Mouse (Mus musculus) liver, embryonic 15.5 days (tissue): ENCODE measurements around the gene Fgd4. TPM values are rescaled to one million over a fixed set of nuclear protein-coding genes. Genes with fewer than 3 reads are reported as not detected.

Experiments
- ATAC-seq: fragments of 200-750 bp; cut with Nextera tagmentation; 2 replicates; pipeline ENCODE4 v1.8.0; 2017; ENCODE audit warnings: moderate number of reproducible peaks, mild to moderate bottlenecking, moderate library complexity; ENCODE audit not compliant: insufficient read depth
- H3K27ac ChIP-seq: fragments of 300-500 bp; sonication (generic); replicated peaks from 2 replicates; pipeline ENCODE4 v1.5.1; 2015; ENCODE audit warnings: mild to moderate bottlenecking, inconsistent platforms
- H3K27me3 ChIP-seq: fragments of 300-500 bp; sonication (generic); 2 replicates; pipeline ENCODE4 v1.6.1; 2015; ENCODE audit warnings: mild to moderate bottlenecking, inconsistent platforms
- H3K36me3 ChIP-seq: fragments of 300-500 bp; sonication (generic); replicated peaks from 2 replicates; pipeline ENCODE4 v1.6.1; 2015; ENCODE audit warnings: moderate library complexity, mild to moderate bottlenecking, inconsistent platforms
- H3K4me1 ChIP-seq: fragments of 300-500 bp; sonication (generic); replicated peaks from 2 replicates; pipeline ENCODE4 v1.6.1; 2015; ENCODE audit warnings: inconsistent platforms
- H3K4me2 ChIP-seq: fragments of 300-500 bp; sonication (generic); 2 replicates; pipeline ENCODE4 v1.6.1; 2015; ENCODE audit warnings: moderate library complexity, mild to moderate bottlenecking, inconsistent platforms
- H3K4me3 ChIP-seq: fragments of 300-500 bp; sonication (generic); replicated peaks from 2 replicates; pipeline ENCODE4 v1.5.1; 2015; ENCODE audit warnings: mild to moderate bottlenecking, inconsistent platforms
- H3K9ac ChIP-seq: fragments of 300-500 bp; sonication (generic); 2 replicates; pipeline ENCODE4 v1.6.1; 2015; ENCODE audit warnings: moderate library complexity, mild to moderate bottlenecking, inconsistent platforms
- H3K9me3 ChIP-seq: fragments of 300-500 bp; sonication (generic); replicated peaks from 2 replicates; pipeline ENCODE4 v1.6.1; 2016; ENCODE audit warnings: inconsistent platforms
- WGBS: fragments of 180-500 bp; shearing (Covaris S2); methylation state at CpG from one replicate; pipeline ENCODE4 v1.1.7; 2015; ENCODE audit warnings: mixed read lengths; ENCODE audit not compliant: insufficient replicate concordance; 5-methylcytosine and 5-hydroxymethylcytosine counted together
- polyA plus RNA-seq: library from polyadenylated mRNA; unstranded; fragments of >200 nt; fragmentation: Nextera tagmentation; extraction: Ambion mirVana; gene quantifications from 2 replicates; pipeline ENCODE4 v1.2.1, GENCODE M21; 2015

Fgd4 gene
- polyA plus RNA-seq, 1 experiment from 2014 or later: 2.2 TPM

DNA sequence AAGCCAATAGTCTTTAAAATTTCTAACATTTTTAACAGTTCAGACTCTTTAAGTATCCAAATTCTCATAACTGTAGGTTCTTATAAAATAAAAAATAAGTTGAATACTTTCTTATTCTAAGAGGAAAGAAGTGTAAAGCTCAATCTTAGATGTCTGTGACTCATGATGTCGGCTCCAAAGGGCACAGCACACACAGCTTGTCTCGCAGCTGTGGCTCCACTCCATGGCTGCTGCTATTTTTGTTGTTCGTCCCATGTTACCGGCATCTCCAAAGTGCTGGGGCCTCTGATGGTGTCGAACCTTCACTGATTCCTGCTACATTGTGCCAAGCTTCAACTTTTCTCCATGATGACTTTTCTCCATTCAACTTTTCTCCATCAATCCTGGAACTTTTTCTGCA, 34.1 kb downstream of the Fgd4 start:
- H3K9ac ChIP-seq: no peak overlapping the region
- 45% methylated on average over 5 of the region's 5 CpGs for WGBS
- H3K36me3 ChIP-seq: no peaks in the 10 kb centered on the region
- no peak overlapping the region for H3K27ac ChIP-seq
- no peaks in the 10 kb centered on the region for H3K9me3 ChIP-seq
- H3K4me1 ChIP-seq: no peaks in the 10 kb centered on the region
- ATAC-seq: no peak
- H3K4me2 ChIP-seq: no peak overlapping the region
- no peaks in the 10 kb centered on the region for H3K27me3 ChIP-seq
- no peak overlapping the region for H3K4me3 ChIP-seq

- Histone ChIP-seq H3K9ac (no peak overlapping the region), H3K4me2 (no peak overlapping the region), H3K4me3 (no peak overlapping the region), H3K27ac (no peak overlapping the region), H3K36me3 (no peaks in the 10 kb centered on the region), H3K9me3 (no peaks in the 10 kb centered on the region), H3K4me1 (no peaks in the 10 kb centered on the region), H3K27me3 (no peaks in the 10 kb centered on the region)
- ATAC-seq: no peak
These were observed 34.6 kb downstream of the Fgd4 start for GRCm38 (mm10) chr16:16565786-16566185.

GRCm38 (mm10) chr16:16560718-16561117, 39.6 kb downstream of the Fgd4 start:
- no peaks in the 10 kb centered on the region for H3K36me3 ChIP-seq
- no peaks in the 10 kb centered on the region for H3K27me3 ChIP-seq
- H3K4me3 ChIP-seq: no peak overlapping the region
- H3K27ac ChIP-seq: no peak overlapping the region
- H3K9ac ChIP-seq: no peak overlapping the region
- ATAC-seq: no peak
- H3K4me2 ChIP-seq: no peak overlapping the region
- no peaks in the 10 kb centered on the region for H3K9me3 ChIP-seq
- H3K4me1 ChIP-seq: no peaks in the 10 kb centered on the region; the same call in 1 of the 2 replicates

DNA sequence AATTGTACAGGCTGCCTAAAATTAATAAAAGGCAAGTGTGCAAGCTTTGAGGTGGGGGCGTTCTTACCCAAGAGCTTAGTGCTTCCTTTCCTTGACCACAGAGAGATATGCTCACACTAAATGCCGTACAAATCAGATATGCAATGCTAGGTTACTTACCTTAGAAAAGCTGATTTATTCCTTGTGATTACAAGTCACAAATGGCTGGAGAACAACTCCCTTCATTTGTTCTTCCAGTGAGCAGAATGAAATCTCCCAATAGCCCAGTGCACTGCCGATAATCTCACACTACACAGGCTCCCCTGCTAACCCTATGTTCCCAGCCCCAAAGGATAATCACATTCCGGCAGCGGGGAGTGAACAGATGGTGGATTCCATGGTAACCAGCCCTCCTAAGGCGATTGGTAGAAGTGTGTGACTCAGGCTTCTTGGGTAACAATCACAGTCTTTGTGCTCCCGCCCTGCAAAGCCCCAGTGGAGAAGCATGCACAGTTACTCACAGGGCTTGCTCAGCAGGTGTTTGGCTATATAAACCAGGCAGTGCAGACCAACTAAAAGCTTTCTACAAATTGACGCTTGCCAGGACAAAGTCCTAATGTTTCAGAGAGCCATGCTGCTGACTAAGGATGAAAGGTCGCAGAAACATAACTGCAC, 40.3 kb downstream of the Fgd4 start:
- 0 out of 2 replicates have a peak overlapping the region, but pooled peaks have one; percentile 1 for H3K4me3 ChIP-seq
- ATAC-seq: peak; percentile 69
- H3K9ac ChIP-seq: no peak overlapping the region
- no peaks in the 10 kb centered on the region; the same call in 1 of the 2 replicates for H3K4me1 ChIP-seq
- H3K27me3 ChIP-seq: no peaks in the 10 kb centered on the region
- no peaks in the 10 kb centered on the region for H3K36me3 ChIP-seq
- no peaks in the 10 kb centered on the region for H3K9me3 ChIP-seq
- H3K4me2 ChIP-seq: peak overlapping the region; percentile 31
- WGBS: 23% methylated on average over 9 of the region's 9 CpGs
- no peak overlapping the region for H3K27ac ChIP-seq

DNA sequence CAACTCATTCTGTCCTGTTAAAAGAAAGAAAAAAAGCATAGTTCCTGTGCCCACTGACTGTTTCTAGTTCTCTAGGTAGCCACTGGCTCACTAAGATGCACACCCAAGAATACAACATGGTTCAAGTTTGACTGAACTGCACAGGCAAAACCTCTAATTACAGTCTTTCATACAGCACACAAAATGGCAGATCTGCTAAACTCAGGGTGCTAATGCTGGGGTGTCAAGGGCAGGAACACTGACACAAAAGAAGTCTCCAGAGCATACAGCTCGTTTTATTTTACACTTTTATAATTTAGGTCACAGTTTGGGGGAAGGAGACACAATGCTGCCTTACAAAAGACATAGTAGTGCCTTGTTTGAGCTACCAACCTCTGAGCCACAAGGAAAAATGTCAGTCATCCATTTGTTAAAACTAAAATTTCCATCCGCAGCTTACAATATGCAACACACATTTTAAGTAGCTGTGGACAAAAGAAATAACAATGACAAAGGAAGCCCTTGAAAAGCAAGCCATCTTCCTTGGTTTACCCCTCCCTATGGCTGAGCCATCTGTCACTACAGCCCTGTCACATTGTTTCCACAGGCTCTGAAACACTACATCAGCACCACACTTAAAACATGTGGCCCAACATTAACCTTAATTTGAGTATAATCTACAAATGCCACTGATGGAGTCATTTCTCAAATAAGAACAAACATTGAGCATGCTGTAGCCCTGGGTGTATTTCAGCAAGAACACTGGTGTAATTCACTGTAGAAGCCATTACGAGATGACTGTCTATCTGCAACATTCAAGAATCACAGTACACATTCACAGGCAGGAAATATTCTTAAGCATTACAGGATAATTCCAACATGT, 41.1 kb downstream of the Fgd4 start:
- 0 out of 2 replicates have a peak overlapping the region, but pooled peaks have one; percentile 1 for H3K4me3 ChIP-seq
- ATAC-seq: no peak
- no peak overlapping the region for H3K27ac ChIP-seq
- no peaks in the 10 kb centered on the region for H3K27me3 ChIP-seq
- no peaks in the 10 kb centered on the region for H3K36me3 ChIP-seq
- no peaks in the 10 kb centered on the region; the same call in 1 of the 2 replicates for H3K4me1 ChIP-seq
- no peaks in the 10 kb centered on the region for H3K9me3 ChIP-seq
- H3K4me2 ChIP-seq: peak overlapping the region; percentile 31
- no peak overlapping the region for H3K9ac ChIP-seq
- 46% methylated on average over 3 of the region's 3 CpGs for WGBS

DNA sequence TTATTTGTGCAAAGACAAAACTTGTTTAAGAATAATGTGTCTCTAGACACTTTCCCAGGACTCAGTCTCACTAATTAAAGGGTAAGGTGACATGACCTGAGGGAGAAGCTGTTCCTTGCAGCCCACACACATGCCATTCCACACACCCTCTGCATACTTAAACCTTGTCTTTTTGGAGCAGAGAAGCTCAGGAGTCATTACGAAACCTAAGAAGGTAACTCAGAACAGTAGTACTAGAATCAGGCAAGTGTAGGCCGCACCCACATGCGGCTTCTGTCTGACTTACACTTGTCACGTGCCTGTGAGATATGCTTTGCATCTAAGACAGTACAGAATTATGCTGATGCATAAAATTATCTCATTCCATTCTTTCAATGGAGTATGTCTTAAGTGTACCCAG, 42.6 kb downstream of the Fgd4 start:
- ATAC-seq: no peak
- 65% methylated on average over 4 of the region's 4 CpGs for WGBS

DNA sequence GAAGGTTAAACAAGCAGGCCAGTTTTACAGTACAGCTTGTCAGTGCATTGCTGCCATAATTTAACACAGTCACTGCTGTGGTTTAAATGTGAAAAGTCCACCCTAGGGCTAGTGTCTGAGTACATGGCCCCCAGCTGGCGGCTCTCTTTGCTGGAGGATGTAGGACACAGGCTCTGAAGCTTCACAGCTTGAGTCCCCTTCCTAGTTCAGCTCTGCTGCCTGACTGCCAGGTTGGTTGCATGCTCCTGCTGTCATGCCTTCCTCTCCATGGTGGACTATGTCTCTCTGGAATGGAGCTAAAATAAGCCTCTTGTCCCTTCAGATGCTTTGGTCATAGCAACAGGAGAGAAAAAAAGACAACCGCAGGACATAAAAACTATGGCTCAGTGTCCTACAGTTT, 46.3 kb downstream of the Fgd4 start:
- Histone ChIP-seq H3K4me2 (no peak overlapping the region), H3K9ac (no peak overlapping the region), H3K4me3 (no peak overlapping the region), H3K27me3 (no peaks in the 10 kb centered on the region), H3K4me1 (no peaks in the 10 kb centered on the region), H3K9me3 (no peaks in the 10 kb centered on the region), H3K27ac (no peak overlapping the region), H3K36me3 (no peaks in the 10 kb centered on the region)
- 59% methylated on average over 2 of the region's 2 CpGs for WGBS
- ATAC-seq: no peak

More for the DNA sequence above, 42.6 kb downstream of the Fgd4 start:
- Histone ChIP-seq H3K9ac (no peak overlapping the region), H3K4me2 (no peak overlapping the region), H3K27me3 (no peaks in the 10 kb centered on the region), H3K4me1 (no peaks in the 10 kb centered on the region; the same call in 1 of the 2 replicates), H3K36me3 (no peaks in the 10 kb centered on the region), H3K9me3 (no peaks in the 10 kb centered on the region), H3K4me3 (no peak overlapping the region), H3K27ac (no peak overlapping the region)

DNA sequence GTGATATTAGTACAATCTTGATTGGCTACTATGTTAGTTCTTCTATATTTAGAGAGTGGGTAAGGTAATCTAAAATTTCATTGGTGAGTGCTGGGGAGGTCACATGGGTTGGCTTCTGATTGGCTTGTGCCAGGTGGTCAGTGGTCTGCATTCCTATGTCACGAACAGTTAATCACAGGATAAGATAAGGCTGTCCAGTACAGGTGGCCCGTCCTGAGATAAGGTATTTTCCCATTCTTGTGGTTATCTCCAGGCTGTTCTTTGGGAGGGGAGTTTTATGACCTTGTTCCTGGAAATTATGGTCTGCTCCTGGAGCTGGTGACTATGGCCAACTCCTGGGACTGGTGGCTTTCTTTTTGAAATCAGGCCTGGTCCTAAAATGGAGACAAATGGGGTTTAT, 48.2 kb downstream of the Fgd4 start:
- Histone ChIP-seq H3K4me2 (no peak overlapping the region), H3K36me3 (no peaks in the 10 kb centered on the region), H3K27ac (no peak overlapping the region), H3K9ac (no peak overlapping the region), H3K9me3 (no peaks in the 10 kb centered on the region), H3K4me1 (no peaks in the 10 kb centered on the region), H3K27me3 (no peaks in the 10 kb centered on the region), H3K4me3 (no peak overlapping the region)
- WGBS: 28% methylated on average over 2 of the region's 2 CpGs
- no peak for ATAC-seq

- Histone ChIP-seq H3K9ac (no peak overlapping the region), H3K4me2 (no peak overlapping the region), H3K4me3 (no peak overlapping the region), H3K4me1 (no peaks in the 10 kb centered on the region), H3K27ac (no peak overlapping the region), H3K36me3 (no peaks in the 10 kb centered on the region), H3K9me3 (no peaks in the 10 kb centered on the region), H3K27me3 (no peaks in the 10 kb centered on the region)
- WGBS: 42% methylated on average over 2 of the region's 2 CpGs
- no peak for ATAC-seq
These were observed 51.2 kb downstream of the Fgd4 start for GRCm38 (mm10) chr16:16549105-16549504.

DNA sequence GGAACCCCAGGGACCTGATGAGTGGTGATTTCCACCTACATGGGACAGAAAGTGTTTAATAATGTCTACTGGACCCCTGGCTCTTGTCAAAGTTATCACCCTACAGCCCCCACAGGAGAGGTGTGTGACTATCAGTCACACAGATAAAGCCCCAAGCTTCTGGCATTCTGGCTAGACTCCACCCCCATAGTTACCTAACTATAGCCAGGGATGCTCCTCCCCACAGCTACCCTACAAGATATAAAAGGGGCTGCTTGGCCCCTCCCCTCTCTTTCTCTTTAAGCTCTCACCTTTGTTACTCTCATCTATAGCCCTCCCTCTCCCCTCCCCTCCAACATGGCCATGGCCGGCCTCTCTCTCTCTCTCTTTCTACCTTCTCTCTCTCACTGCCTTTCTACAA, 53.7 kb downstream of the Fgd4 start:
- H3K4me1 ChIP-seq: no peaks in the 10 kb centered on the region
- H3K27me3 ChIP-seq: no peaks in the 10 kb centered on the region
- no peak overlapping the region for H3K4me2 ChIP-seq
- WGBS: 89% methylated on average over 1 of the region's 1 CpGs
- no peak overlapping the region for H3K4me3 ChIP-seq
- H3K9ac ChIP-seq: no peak overlapping the region
- H3K27ac ChIP-seq: no peak overlapping the region
- no peak for ATAC-seq
- H3K36me3 ChIP-seq: no peaks in the 10 kb centered on the region
- no peaks in the 10 kb centered on the region for H3K9me3 ChIP-seq

DNA sequence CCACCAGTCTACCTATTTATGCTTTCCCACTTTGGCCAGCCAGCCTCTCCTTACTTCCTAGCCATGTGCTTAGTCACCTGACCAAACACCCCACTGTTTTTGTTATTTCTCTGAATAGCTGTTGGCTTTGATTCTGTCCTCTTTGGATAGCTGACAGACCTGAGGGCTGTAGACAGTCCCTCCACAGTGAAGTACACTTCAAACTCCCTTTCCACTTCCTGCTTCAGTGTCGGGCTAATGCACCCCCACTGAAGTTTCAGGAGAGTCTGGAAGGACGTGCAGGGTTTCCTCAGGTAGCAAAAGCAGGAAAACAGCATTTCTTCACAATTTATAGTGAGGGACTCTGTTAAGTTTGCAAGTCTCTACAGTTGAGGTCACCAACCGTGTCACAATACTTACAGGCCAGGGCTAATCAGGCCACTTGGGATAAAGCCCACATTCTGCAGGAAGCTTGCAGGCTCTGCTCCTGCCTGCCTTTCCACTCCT, 57.4 kb downstream of the Fgd4 start:
- H3K9ac ChIP-seq: no peak overlapping the region
- no peak overlapping the region for H3K27ac ChIP-seq
- no peaks in the 10 kb centered on the region for H3K4me1 ChIP-seq
- H3K27me3 ChIP-seq: no peaks in the 10 kb centered on the region
- H3K36me3 ChIP-seq: no peaks in the 10 kb centered on the region
- WGBS: 38% methylated on average over 3 of the region's 3 CpGs
- no peak overlapping the region for H3K4me3 ChIP-seq
- no peak for ATAC-seq
- H3K4me2 ChIP-seq: no peak overlapping the region
- no peaks in the 10 kb centered on the region for H3K9me3 ChIP-seq
